8 mouse cellular contexts compared by ENCODE assay signal in genomic region chr17:30576946-30577345, GRCm38 (mm10). TPM values are rescaled to one million over a fixed set of nuclear protein-coding genes. Genes with fewer than 3 reads are reported as not detected.
A peak's percentile ranks its signal among the peaks of the same experiment; 100 is the strongest.
DNase-seq lines count a peak whose midpoint lies in the region; ATAC-seq and TF ChIP-seq lines count a peak whose summit lies in the region.

No protein-coding gene starts in this region.

- H3K36me3 ChIP-seq in thymus, adult 2 months (ENCODE audit: control insufficient read depth, insufficient read depth, low read length): no peaks in the 10 kb centered on the region
- H3K36me3 ChIP-seq in limb, embryonic 15.5 days: no peaks in the 10 kb centered on the region

- 49% methylated on average over 12 of the region's 12 CpGs for WGBS in thymus, adult 2 months
- WGBS in limb, embryonic 15.5 days: 52% methylated on average over 12 of the region's 12 CpGs

- H3K27ac ChIP-seq in thymus, adult 2 months (ENCODE audit: control insufficient read depth, insufficient read depth, low read length): no peak overlapping the region
- H3K27ac ChIP-seq in limb, embryonic 15.5 days: peak overlapping the region; percentile 92; the same call in 1 of the 2 replicates

- peak; percentile 32 to 59 for DNase-seq in cerebellum, postnatal 10 days
- DNase-seq in cerebellum, adult 9-10 months: no peak
- no peak for DNase-seq in thymus, adult 2 months
- DNase-seq in thymus, postnatal 0 days (ENCODE audit: low spot score): no peak
- no peak for DNase-seq in frontal cortex, postnatal 36 days (ENCODE audit: low spot score in 2 of 2)
- no peak for DNase-seq in urinary bladder, adult 2 months (ENCODE audit: low spot score)
- DNase-seq in left cerebral cortex, postnatal 10 days (ENCODE audit: extremely low spot score in 1 of 2, low spot score in 2 of 2): no peak

- H3K4me2 ChIP-seq in limb, embryonic 15.5 days: peak overlapping the region; percentile 66

- TF ChIP-seq CTCF in thymus, adult 2 months (IDR thresholded peaks at IDR 0.05; ENCODE audit: borderline replicate concordance, control insufficient read depth, extremely low read depth, insufficient read depth, low read length, poor library complexity): no peak

- no peaks in the 10 kb centered on the region for H3K9me3 ChIP-seq in limb, embryonic 15.5 days

- ATAC-seq in limb, embryonic 15.5 days (ENCODE audit: insufficient number of reproducible peaks, low FRiP score, low TSS enrichment, low read depth): no peak

- TF ChIP-seq POLR2A in thymus, adult 2 months (IDR thresholded peaks at IDR 0.05; ENCODE audit: control insufficient read depth, extremely low read depth, insufficient read depth, low read length, poor library complexity): no peak

- intact Hi-C loops in left cerebral cortex, postnatal 10 days (cut with DNase I): no loop called here

- no peaks in the 10 kb centered on the region for H3K27me3 ChIP-seq in thymus, adult 2 months (ENCODE audit: control insufficient read depth, insufficient read depth, low read length)
- no peaks in the 10 kb centered on the region for H3K27me3 ChIP-seq in limb, embryonic 15.5 days

- peak overlapping the region; percentile 84; the same call in 1 of the 2 replicates for H3K4me3 ChIP-seq in thymus, adult 2 months (ENCODE audit: control insufficient read depth, insufficient read depth, low read length)
- H3K4me3 ChIP-seq in limb, embryonic 15.5 days: peak overlapping the region; percentile 80

- H3K9ac ChIP-seq in limb, embryonic 15.5 days: peak overlapping the region; percentile 55

- peaks cover 6% of the 10 kb centered on the region for H3K4me1 ChIP-seq in thymus, adult 2 months (replicated peaks; ENCODE audit: control insufficient read depth, insufficient read depth, low read length)
- H3K4me1 ChIP-seq in limb, embryonic 15.5 days: peaks cover 21% of the 10 kb centered on the region

RNA-seq across cellular contexts. Expression of gene Btbd9, which starts 0.7 kb away (rescaled TPM):
- 29.1 and 33.7 TPM in 2 replicates for polyA plus RNA-seq in thymus, adult 2 months (2012; rRNA removed)
- 42.7 and 51.9 TPM in 2 replicates for polyA plus RNA-seq in thymus, postnatal 0 days (2015; fragmentation: Nextera tagmentation; extraction: Ambion mirVana)
- polyA plus RNA-seq in limb, embryonic 15.5 days (2015; fragmentation: Nextera tagmentation; extraction: Ambion mirVana): 54.5 and 55.0 TPM in 2 replicates
- 11.7 and 14.0 TPM in 2 replicates for polyA plus RNA-seq in urinary bladder, adult 2 months (2012; rRNA removed)
- total RNA-seq in left cerebral cortex, postnatal 10 days (2021): 10 to 100 TPM; 88.7 to 93.1 TPM

RNA-seq across cellular contexts. Expression of gene Dnah8, which starts 47.2 kb away (rescaled TPM):
- polyA plus RNA-seq in thymus, adult 2 months (2012; rRNA removed): 51.3 and 58.4 TPM in 2 replicates
- 12.6 and 14.8 TPM in 2 replicates for polyA plus RNA-seq in thymus, postnatal 0 days (2015; fragmentation: Nextera tagmentation; extraction: Ambion mirVana)
- polyA plus RNA-seq in limb, embryonic 15.5 days (2015; fragmentation: Nextera tagmentation; extraction: Ambion mirVana): 1.3 and 1.4 TPM in 2 replicates
- 0.74 and 0.78 TPM in 2 replicates for polyA plus RNA-seq in urinary bladder, adult 2 months (2012; rRNA removed)
- 1 to 10 TPM; 1.4 to 4.6 TPM for total RNA-seq in left cerebral cortex, postnatal 10 days (2021)

RNA-seq across cellular contexts. Expression of gene Glo1, which starts 49.7 kb away (rescaled TPM):
- 43.5 and 43.6 TPM in 2 replicates for polyA plus RNA-seq in thymus, adult 2 months (2012; rRNA removed)
- polyA plus RNA-seq in thymus, postnatal 0 days (2015; fragmentation: Nextera tagmentation; extraction: Ambion mirVana): 200 and 204 TPM in 2 replicates
- 186 TPM in 2 replicates for polyA plus RNA-seq in limb, embryonic 15.5 days (2015; fragmentation: Nextera tagmentation; extraction: Ambion mirVana)
- 115 and 117 TPM in 2 replicates for polyA plus RNA-seq in urinary bladder, adult 2 months (2012; rRNA removed)
- 100 to 1,000 TPM; 125 to 130 TPM for total RNA-seq in left cerebral cortex, postnatal 10 days (2021)

Comparison
In these comparisons a context has a peak if more than half of its experiments do, and no peak if none do; other contexts are left out.
1. DNase-seq: peak in cerebellum, postnatal 10 days (2 of 2); none in cerebellum, adult 9-10 months (single experiment), thymus, adult 2 months (single experiment), thymus, postnatal 0 days (single experiment), frontal cortex, postnatal 36 days (0 of 2), urinary bladder, adult 2 months (single experiment) and left cerebral cortex, postnatal 10 days (0 of 2).